Mouse (Mus musculus) midbrain, embryonic 16.5 days (tissue): Measurements from ENCODE around the gene Prss50. TPM values are rescaled to one million over a fixed set of nuclear protein-coding genes. Genes with fewer than 3 reads are reported as not detected.

Experiments used
- ATAC-seq: fragments of 200-750 bp; cut with Nextera tagmentation; 2 replicates; pipeline ENCODE4 v1.8.0; 2017; ENCODE audit warnings: moderate TSS enrichment
- H3K27ac ChIP-seq: fragments of 300-500 bp; sonication (generic); 2 replicates; pipeline ENCODE4 v1.5.1; 2014; ENCODE audit warnings: mild to moderate bottlenecking, low read length, mixed read lengths
- H3K27me3 ChIP-seq: fragments of 300-500 bp; sonication (generic); 2 replicates; pipeline ENCODE4 v1.6.1; 2014; ENCODE audit warnings: low read depth, low read length, mixed read lengths; ENCODE audit not compliant: control insufficient read depth, insufficient read depth
- H3K36me3 ChIP-seq: fragments of 300-500 bp; sonication (generic); 2 replicates; pipeline ENCODE4 v1.6.1; 2014; ENCODE audit warnings: mild to moderate bottlenecking, low read length, moderate library complexity, mixed read lengths; ENCODE audit not compliant: control insufficient read depth, insufficient read depth
- H3K4me1 ChIP-seq: fragments of 300-500 bp; sonication (generic); 2 replicates; pipeline ENCODE4 v1.6.1; 2014; ENCODE audit warnings: mild to moderate bottlenecking, low read length, mixed read lengths; ENCODE audit not compliant: control insufficient read depth, insufficient read depth
- H3K4me2 ChIP-seq: fragments of 300-500 bp; sonication (generic); 2 replicates; pipeline ENCODE4 v1.6.1; 2014; ENCODE audit warnings: mild to moderate bottlenecking, low read length, mixed read lengths
- H3K4me3 ChIP-seq: fragments of 300-500 bp; sonication (generic); 2 replicates; pipeline ENCODE4 v1.5.1; 2014; ENCODE audit warnings: low read depth, mild to moderate bottlenecking, low read length, moderate library complexity, mixed read lengths
- H3K9ac ChIP-seq: fragments of 300-500 bp; sonication (generic); 2 replicates; pipeline ENCODE4 v1.6.1; 2014; ENCODE audit warnings: low read depth, low read length, mixed read lengths
- H3K9me3 ChIP-seq: fragments of 300-500 bp; sonication (generic); replicated peaks from 2 replicates; pipeline ENCODE4 v1.6.1; 2014; ENCODE audit warnings: mild to moderate bottlenecking, low read length, mixed read lengths; ENCODE audit not compliant: control insufficient read depth, poor library complexity, severe bottlenecking
- WGBS: fragments of 180-500 bp; shearing (Covaris S2); extraction: QIAGEN DNeasy Blood & Tissue Kit; methylation state at CpG from one replicate; pipeline ENCODE4 v1.1.7; 2014; 5-methylcytosine and 5-hydroxymethylcytosine counted together
- polyA plus RNA-seq: library from polyadenylated mRNA; unstranded; fragments of >200 nt; fragmentation: Nextera tagmentation; extraction: Ambion mirVana; gene quantifications from 2 replicates; pipeline ENCODE4 v1.2.1, GENCODE M21; 2015

Prss50 gene
- polyA plus RNA-seq, 1 experiment from 2014 or later = 0.29 TPM

- Histone ChIP-seq H3K27ac (no peak overlapping the region), H3K9ac (no peak overlapping the region)
- 79% methylated on average over 4 of the region's 4 CpGs for WGBS
Measured at GRCm38 (mm10) chr9:110907838-110908630, 50.3 kb downstream of the Prss50 start.

DNA sequence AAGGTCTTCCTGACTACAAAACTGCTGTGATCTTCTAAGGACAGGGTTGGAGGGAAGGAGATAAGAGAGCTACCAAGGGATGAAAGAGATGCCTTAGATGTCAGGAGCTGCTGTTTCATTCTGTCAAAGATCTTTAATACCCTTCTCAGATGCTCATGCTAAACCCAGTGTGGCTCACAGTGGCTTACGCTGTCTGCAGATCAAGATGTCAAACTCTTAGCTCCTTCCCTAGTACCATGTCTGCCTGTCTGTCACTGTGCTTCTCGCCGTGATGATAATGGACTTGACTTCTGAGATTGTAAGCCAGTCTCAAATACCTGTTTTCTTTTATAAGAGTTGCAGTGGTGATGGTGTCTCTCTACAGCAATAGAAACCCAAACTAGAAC is 50.9 kb downstream of the Prss50 start:
- no peaks in the 10 kb centered on the region for H3K27me3 ChIP-seq
- no peaks in the 10 kb centered on the region for H3K4me1 ChIP-seq
- no peak overlapping the region for H3K27ac ChIP-seq
- no peak overlapping the region for H3K9ac ChIP-seq
- no peaks in the 10 kb centered on the region; the same call in 1 of the 2 replicates for H3K9me3 ChIP-seq
- ATAC-seq = no peak
- H3K4me3 ChIP-seq = no peak overlapping the region
- WGBS = 88% methylated on average over 3 of the region's 3 CpGs
- H3K36me3 ChIP-seq = no peaks in the 10 kb centered on the region
- no peak overlapping the region for H3K4me2 ChIP-seq

More at GRCm38 (mm10) chr9:110907838-110908630, 50.3 kb downstream of the Prss50 start:
- Histone ChIP-seq H3K4me1 (no peaks in the 10 kb centered on the region), H3K27me3 (no peaks in the 10 kb centered on the region), H3K4me3 (no peak overlapping the region), H3K9me3 (no peaks in the 10 kb centered on the region; the same call in 1 of the 2 replicates), H3K4me2 (no peak overlapping the region), H3K36me3 (no peaks in the 10 kb centered on the region)
- no peak for ATAC-seq

DNA sequence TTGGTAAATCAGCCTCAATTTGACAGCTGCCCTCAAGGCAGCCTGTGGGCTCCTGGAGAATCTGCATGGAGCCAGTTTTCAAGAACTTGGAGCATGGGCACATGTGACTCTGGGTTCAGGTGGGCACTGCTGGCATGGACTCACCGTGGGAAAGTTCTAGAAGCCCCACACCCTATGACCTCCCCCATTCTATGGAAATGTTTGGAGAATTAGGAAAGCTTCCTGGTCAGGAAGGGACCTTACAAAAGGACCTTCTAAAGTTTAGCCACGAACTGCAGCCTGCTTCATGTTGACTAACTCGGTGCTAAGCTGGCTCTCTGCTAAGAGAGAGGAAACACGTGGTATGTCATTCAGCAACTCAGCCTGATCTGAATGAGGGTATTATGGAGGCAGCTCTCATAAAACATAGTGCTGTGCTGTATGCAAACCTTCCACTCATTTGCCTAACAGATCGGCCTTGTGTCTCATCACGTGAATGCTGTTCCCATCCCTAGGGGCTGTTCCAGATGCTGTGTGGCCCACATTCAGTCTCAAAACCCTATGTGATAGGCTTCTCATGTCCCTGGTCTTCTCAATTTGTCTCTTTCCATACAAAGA is 51.7 kb downstream of the Prss50 start:
- no peak overlapping the region for H3K4me3 ChIP-seq
- H3K9me3 ChIP-seq = no peaks in the 10 kb centered on the region; the same call in 1 of the 2 replicates
- no peaks in the 10 kb centered on the region for H3K36me3 ChIP-seq
- H3K9ac ChIP-seq = no peak overlapping the region
- ATAC-seq = no peak
- H3K4me1 ChIP-seq = no peaks in the 10 kb centered on the region
- WGBS = 81% methylated on average over 6 of the region's 6 CpGs
- H3K27ac ChIP-seq = no peak overlapping the region
- no peak overlapping the region for H3K4me2 ChIP-seq
- H3K27me3 ChIP-seq = no peaks in the 10 kb centered on the region

Other genes starting within 250 kb of the Prss50 start
- 25.5 and 27.1 TPM in 2 replicates for gene Nradd, start 233.5 kb upstream of the Prss50 start, polyA plus RNA-seq
- gene Nbeal2, start 203.8 kb upstream of the Prss50 start, polyA plus RNA-seq = 5.2 and 6.1 TPM in 2 replicates
- gene Ccdc12, start 201.5 kb upstream of the Prss50 start, polyA plus RNA-seq = 93.3 and 103 TPM in 2 replicates
- 0.39 and 0.48 TPM in 2 replicates for gene Myl3, start 116.1 kb upstream of the Prss50 start, polyA plus RNA-seq
- 6.1 and 8.0 TPM in 2 replicates for gene Pth1r, start 110.8 kb upstream of the Prss50 start, polyA plus RNA-seq
- gene Prss42, start 59.8 kb upstream of the Prss50 start, polyA plus RNA-seq = not detected in 2 replicates
- not detected in 2 replicates for gene Prss44, start 44.0 kb upstream of the Prss50 start, polyA plus RNA-seq
- not detected in 2 replicates for gene Prss43, start 31.3 kb upstream of the Prss50 start, polyA plus RNA-seq
- gene Prss45, start 23.4 kb upstream of the Prss50 start, polyA plus RNA-seq = 0.20 TPM in 1 of 2 replicates, not detected in the other
- not detected in 2 replicates for gene Prss46, start 13.5 kb upstream of the Prss50 start, polyA plus RNA-seq
- 2.5 and 2.7 TPM in 2 replicates for gene Als2cl, start 21.9 kb downstream of the Prss50 start, polyA plus RNA-seq
- gene Tmie, start 22.1 kb downstream of the Prss50 start, polyA plus RNA-seq = 4.0 and 5.7 TPM in 2 replicates
- gene Fam240a, start 58.9 kb downstream of the Prss50 start, polyA plus RNA-seq = not detected in 2 replicates
- not detected in 2 replicates for gene Tdgf1, start 88.2 kb downstream of the Prss50 start, polyA plus RNA-seq
- gene Lrrc2, start 93.6 kb downstream of the Prss50 start, polyA plus RNA-seq = 0.29 and 1.2 TPM in 2 replicates
- gene Rtp3, start 132.6 kb downstream of the Prss50 start, polyA plus RNA-seq = 0.20 TPM in 1 of 2 replicates, not detected in the other
- gene Ltf, start 161.3 kb downstream of the Prss50 start, polyA plus RNA-seq = 0.45 and 2.4 TPM in 2 replicates
- gene Ccrl2, start 199.6 kb downstream of the Prss50 start, polyA plus RNA-seq = 1.2 and 1.4 TPM in 2 replicates